Mouse (Mus musculus): ENCODE results near the gene Dcaf15.

- TF ChIP-seq POLR2A (IDR thresholded peaks at IDR 0.05; ENCODE audit: borderline replicate concordance, insufficient read depth, low read length) (no peak), CTCF (IDR thresholded peaks at IDR 0.05; ENCODE audit: borderline replicate concordance, insufficient read depth, low read depth, low read length) (no peak)
Measured at GRCm38 (mm10) chr8:84071921-84072320, 32.6 kb downstream of the Dcaf15 start.
